Mouse (Mus musculus): Measurements from ENCODE around the gene Gm10135. TPM values are rescaled to one million over a fixed set of nuclear protein-coding genes. Genes with fewer than 3 reads are reported as not detected.
"Not testable (repeated sequence)": the region's sequence is repeated elsewhere in the genome, so short reads cannot be mapped to it uniquely, and the experiment has no call there.

The Gm10135 gene
- polyA plus RNA-seq, 1 experiment = not detected

GRCm38 (mm10) chr5:73008230-73008629 lies 33.7 kb upstream of the Gm10135 start:
- H3K9ac ChIP-seq (ENCODE audit: low read depth, poor library complexity, severe bottlenecking); H3K4me3 ChIP-seq (ENCODE audit: low read depth, low read length); H3K27ac ChIP-seq (ENCODE audit: insufficient read depth, low read length); H3K4me1 ChIP-seq (ENCODE audit: control insufficient read depth, insufficient read depth, low read length); H3K9me3 ChIP-seq (replicated peaks; ENCODE audit: control insufficient read depth, insufficient read depth, low read length, poor library complexity, severe bottlenecking); H3K27me3 ChIP-seq (ENCODE audit: control insufficient read depth, insufficient read depth, low read length, poor library complexity, severe bottlenecking); H3K36me3 ChIP-seq (ENCODE audit: control insufficient read depth, insufficient read depth, low read length, poor library complexity, severe bottlenecking): not testable (repeated sequence)
- TF ChIP-seq CTCF (IDR thresholded peaks at IDR 0.05; ENCODE audit: low read depth, low read length) = peak; percentile 44

GRCm38 (mm10) chr5:73007582-73007959 lies 33.1 kb upstream of the Gm10135 start:
- H3K9me3 ChIP-seq (replicated peaks; ENCODE audit: control insufficient read depth, insufficient read depth, low read length, poor library complexity, severe bottlenecking) = no peaks in the 10 kb centered on the region
- peaks cover 6% of the 10 kb centered on the region for H3K27me3 ChIP-seq (ENCODE audit: control insufficient read depth, insufficient read depth, low read length, poor library complexity, severe bottlenecking)
- H3K4me3 ChIP-seq (ENCODE audit: low read depth, low read length) = peak overlapping the region; percentile 61; the same call in 1 of the 2 replicates
- H3K9ac ChIP-seq (ENCODE audit: low read depth, poor library complexity, severe bottlenecking) = no peak overlapping the region
- no peak overlapping the region for H3K27ac ChIP-seq (ENCODE audit: insufficient read depth, low read length)
- TF ChIP-seq POLR2A (IDR thresholded peaks at IDR 0.05; ENCODE audit: insufficient read depth, low read length) (no peak), EP300 (IDR thresholded peaks at IDR 0.05; ENCODE audit: insufficient read depth, low read depth, low read length) (no peak), CTCF (IDR thresholded peaks at IDR 0.05; ENCODE audit: low read depth, low read length) (no peak)
- H3K4me1 ChIP-seq (ENCODE audit: control insufficient read depth, insufficient read depth, low read length) = no peaks in the 10 kb centered on the region
- no peaks in the 10 kb centered on the region for H3K36me3 ChIP-seq (ENCODE audit: control insufficient read depth, insufficient read depth, low read length, poor library complexity, severe bottlenecking)

GRCm38 (mm10) chr5:73006784-73007581 lies 32.5 kb upstream of the Gm10135 start, which contains the start of gene Slc10a4:
TSS of gene Slc10a4 (plus strand) at chr5:73006883.
- Histone ChIP-seq H3K4me1 (ENCODE audit: control insufficient read depth, insufficient read depth, low read length) (no peaks in the 10 kb centered on the region), H3K4me3 (ENCODE audit: low read depth, low read length) (peak within 1 kb of the TSS; percentile 61), H3K36me3 (ENCODE audit: control insufficient read depth, insufficient read depth, low read length, poor library complexity, severe bottlenecking) (no peaks in the 10 kb centered on the region), H3K27me3 (ENCODE audit: control insufficient read depth, insufficient read depth, low read length, poor library complexity, severe bottlenecking) (peaks cover 6% of the 10 kb centered on the region), H3K27ac (ENCODE audit: insufficient read depth, low read length) (no peak within 1 kb of the TSS), H3K9me3 (replicated peaks; ENCODE audit: control insufficient read depth, insufficient read depth, low read length, poor library complexity, severe bottlenecking) (no peaks in the 10 kb centered on the region), H3K9ac (ENCODE audit: low read depth, poor library complexity, severe bottlenecking) (no peak within 1 kb of the TSS)
- no peak for TF ChIP-seq EP300 (IDR thresholded peaks at IDR 0.05; ENCODE audit: insufficient read depth, low read depth, low read length)
- TF ChIP-seq POLR2A (IDR thresholded peaks at IDR 0.05; ENCODE audit: insufficient read depth, low read length) = no peak
- TF ChIP-seq CTCF (IDR thresholded peaks at IDR 0.05; ENCODE audit: low read depth, low read length) = no peak

GRCm38 (mm10) chr5:73004046-73004445 lies 29.5 kb upstream of the Gm10135 start:
- H3K4me1 ChIP-seq (ENCODE audit: control insufficient read depth, insufficient read depth, low read length) = no peaks in the 10 kb centered on the region
- H3K9me3 ChIP-seq (replicated peaks; ENCODE audit: control insufficient read depth, insufficient read depth, low read length, poor library complexity, severe bottlenecking) = no peaks in the 10 kb centered on the region
- TF ChIP-seq POLR2A (IDR thresholded peaks at IDR 0.05; ENCODE audit: insufficient read depth, low read length) (no peak), EP300 (IDR thresholded peaks at IDR 0.05; ENCODE audit: insufficient read depth, low read depth, low read length) (no peak), CTCF (IDR thresholded peaks at IDR 0.05; ENCODE audit: low read depth, low read length) (no peak)
- H3K36me3 ChIP-seq (ENCODE audit: control insufficient read depth, insufficient read depth, low read length, poor library complexity, severe bottlenecking) = no peaks in the 10 kb centered on the region
- peaks cover 6% of the 10 kb centered on the region for H3K27me3 ChIP-seq (ENCODE audit: control insufficient read depth, insufficient read depth, low read length, poor library complexity, severe bottlenecking)
- no peak overlapping the region for H3K4me3 ChIP-seq (ENCODE audit: low read depth, low read length)
- H3K9ac ChIP-seq (ENCODE audit: low read depth, poor library complexity, severe bottlenecking) = no peak overlapping the region
- H3K27ac ChIP-seq (ENCODE audit: insufficient read depth, low read length) = no peak overlapping the region

- not testable (repeated sequence) for H3K27ac ChIP-seq (ENCODE audit: insufficient read depth, low read length); H3K9me3 ChIP-seq (replicated peaks; ENCODE audit: control insufficient read depth, insufficient read depth, low read length, poor library complexity, severe bottlenecking); H3K4me3 ChIP-seq (ENCODE audit: low read depth, low read length); H3K9ac ChIP-seq (ENCODE audit: low read depth, poor library complexity, severe bottlenecking); H3K27me3 ChIP-seq (ENCODE audit: control insufficient read depth, insufficient read depth, low read length, poor library complexity, severe bottlenecking); H3K4me1 ChIP-seq (ENCODE audit: control insufficient read depth, insufficient read depth, low read length); H3K36me3 ChIP-seq (ENCODE audit: control insufficient read depth, insufficient read depth, low read length, poor library complexity, severe bottlenecking)
These were observed 24.0 kb upstream of the Gm10135 start for GRCm38 (mm10) chr5:72998546-72998945.

- no peaks in the 10 kb centered on the region for H3K27me3 ChIP-seq (ENCODE audit: control insufficient read depth, insufficient read depth, low read length, poor library complexity, severe bottlenecking)
- no peak overlapping the region for H3K4me3 ChIP-seq (ENCODE audit: low read depth, low read length)
- no peaks in the 10 kb centered on the region for H3K9me3 ChIP-seq (replicated peaks; ENCODE audit: control insufficient read depth, insufficient read depth, low read length, poor library complexity, severe bottlenecking)
- H3K27ac ChIP-seq (ENCODE audit: insufficient read depth, low read length) = no peak overlapping the region
- TF ChIP-seq EP300 (IDR thresholded peaks at IDR 0.05; ENCODE audit: insufficient read depth, low read depth, low read length) (no peak), POLR2A (IDR thresholded peaks at IDR 0.05; ENCODE audit: insufficient read depth, low read length) (no peak), CTCF (IDR thresholded peaks at IDR 0.05; ENCODE audit: low read depth, low read length) (no peak)
- H3K9ac ChIP-seq (ENCODE audit: low read depth, poor library complexity, severe bottlenecking) = no peak overlapping the region
- no peaks in the 10 kb centered on the region for H3K4me1 ChIP-seq (ENCODE audit: control insufficient read depth, insufficient read depth, low read length)
- H3K36me3 ChIP-seq (ENCODE audit: control insufficient read depth, insufficient read depth, low read length, poor library complexity, severe bottlenecking) = no peaks in the 10 kb centered on the region
These were observed 20.9 kb upstream of the Gm10135 start for GRCm38 (mm10) chr5:72995379-72995778.

Data from ES-Bruce4 (cell line).